In genomic region chr1:194443681-194444080, GRCm38 (mm10) we compare ENCODE assay signal across 13 mouse cellular contexts.
"Had no signal": no experiment of that assay in that cellular context is flagged by ENCODE, and none has a peak within 500 bp of the region (broad histone marks: within the 10 kb centered on the region; RNA-seq: fewer than 3 reads in every experiment).

No protein-coding gene starts in this region.

- DNase-seq: gastrocnemius, adult 2 months; gastrocnemius, postnatal 10 days; gastrocnemius, postnatal 25 days; heart, adult 18-20 months; heart, postnatal 10 days; heart, postnatal 4 days; kidney, adult 2 months; kidney, adult 9 months; kidney, postnatal 14 days; kidney, postnatal 36 days; layer of hippocampus, adult 9-11 months; layer of hippocampus, postnatal 36 days; left cerebral cortex, postnatal 4 days had no signal
